ENCODE assay signal across 8 mouse cellular contexts in the genomic region with DNA sequence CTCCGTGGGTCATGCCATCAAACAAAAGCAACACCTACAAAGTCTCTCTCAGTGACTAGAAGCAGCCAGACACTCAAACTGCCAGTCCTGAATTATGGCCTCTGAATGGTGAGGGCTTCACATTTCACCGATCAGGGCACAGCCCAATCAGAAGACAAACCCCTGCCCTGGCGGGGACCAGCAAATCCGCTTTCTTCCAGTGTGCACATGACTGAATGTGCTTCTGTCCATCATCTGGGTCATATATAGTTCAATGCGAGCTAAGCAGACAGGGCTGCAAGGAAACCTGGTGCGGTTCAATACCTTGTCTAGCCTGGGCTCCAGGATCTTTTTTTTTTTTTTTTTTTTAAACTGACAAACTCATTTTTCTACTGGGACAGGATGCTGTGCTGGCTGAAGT.
DNase-seq lines count a peak whose midpoint lies in the region; ATAC-seq and TF ChIP-seq lines count a peak whose summit lies in the region.

No protein-coding gene starts in this region.

- H3K4me3 ChIP-seq in forebrain, embryonic 14.5 days (ENCODE audit: low read depth, low read length): peak overlapping the region; percentile 40
- H3K4me3 ChIP-seq in layer of hippocampus, adult 2 months: peak overlapping the region; percentile 54

- no peaks in the 10 kb centered on the region for H3K27me3 ChIP-seq in forebrain, embryonic 14.5 days (replicated peaks; ENCODE audit: control insufficient read depth, insufficient read depth, low read length)

- 2% methylated on average over 6 of the region's 6 CpGs for WGBS in forebrain, embryonic 14.5 days

- no peak for TF ChIP-seq CTCF in layer of hippocampus, adult 2 months (conservative IDR thresholded peaks at IDR 0.05)

- no peaks in the 10 kb centered on the region for H3K9me3 ChIP-seq in forebrain, embryonic 14.5 days (replicated peaks; ENCODE audit: control insufficient read depth, low read length)

- peak overlapping the region; percentile 57 for H3K4me2 ChIP-seq in forebrain, embryonic 14.5 days (ENCODE audit: low read length)

- peak overlapping the region; percentile 68 for H3K9ac ChIP-seq in forebrain, embryonic 14.5 days (ENCODE audit: low read length)

- ATAC-seq in forebrain, embryonic 14.5 days: peak; percentile 80

- DNase-seq in NIH3T3 (ENCODE audit: low read depth): peak; percentile 76
- peak; percentile 40 for DNase-seq in c-Kit-positive CD71-positive TER-119-negative erythroid progenitor cells, embryonic 14.5 days (ENCODE audit: low read depth)
- peak; percentile 90 for DNase-seq in forebrain, embryonic 14.5 days (ENCODE audit: low spot score)
- DNase-seq in heart, postnatal 25 days (ENCODE audit: low spot score): peak; percentile 28
- DNase-seq in layer of hippocampus, adult 2 months (ENCODE audit: low spot score in 2 of 2): peak; percentile 14 to 20
- DNase-seq in lung, postnatal 14 days: peak; percentile 28
- peak; percentile 62 for DNase-seq in ovary, postnatal 36 days (ENCODE audit: low spot score)
- DNase-seq in urinary bladder, postnatal 25 days (ENCODE audit: low spot score): peak; percentile 10

- H3K27ac ChIP-seq in forebrain, embryonic 14.5 days (ENCODE audit: low read depth, low read length): peak overlapping the region; percentile 91
- peak overlapping the region; percentile 78 for H3K27ac ChIP-seq in layer of hippocampus, adult 2 months

- H3K36me3 ChIP-seq in forebrain, embryonic 14.5 days (ENCODE audit: control insufficient read depth, insufficient read depth, low read length): no peaks in the 10 kb centered on the region

- H3K4me1 ChIP-seq in forebrain, embryonic 14.5 days (ENCODE audit: control insufficient read depth, insufficient read depth, low read length): peaks cover 7% of the 10 kb centered on the region

- intact Hi-C loops in heart, postnatal 25 days (cut with DNase I): no loop called here

Comparison
In these comparisons a context has a peak if more than half of its experiments do, and no peak if none do; other contexts are left out.
1. Peak in every context shown above with its lines: DNase-seq, ATAC-seq, H3K4me3 ChIP-seq and H3K27ac ChIP-seq.
2. DNase-seq: peak in every context shown above with its lines; median percentile 90 in forebrain, embryonic 14.5 days; 76 in NIH3T3; 62 in ovary, postnatal 36 days; 40 in c-Kit-positive CD71-positive TER-119-negative erythroid progenitor cells, embryonic 14.5 days; 28 in heart, postnatal 25 days; 28 in lung, postnatal 14 days; 17 in layer of hippocampus, adult 2 months; 10 in urinary bladder, postnatal 25 days.